Mouse (Mus musculus) hematopoietic stem cell, adult 5-6 weeks (primary cell): ENCODE measurements around the gene Pde1b. TPM values are rescaled to one million over a fixed set of nuclear protein-coding genes. Genes with fewer than 3 reads are reported as not detected.

Experiments
- ATAC-seq, 2 experiments: fragments of 125-278 bp in 1 of 2; replicated peaks in 1 of 2; 2 replicates each; pipeline ENCODE4 v1.8.0; 2016 to 2017; ENCODE audit warnings: inconsistent platforms in 2 of 2, mild to moderate bottlenecking in 2 of 2, moderate number of reproducible peaks in 2 of 2, low read depth in 1 of 2, moderate TSS enrichment in 1 of 2; ENCODE audit not compliant: low FRiP score in 2 of 2, poor library complexity in 2 of 2, severe bottlenecking in 2 of 2, insufficient read depth in 1 of 2, low TSS enrichment in 1 of 2
- total RNA-seq: library from RNA; stranded (forward); fragments of 172-1452, 232-1000 nt; gene quantifications from 2 replicates; pipeline ENCODE4 v1.2.3, GENCODE M21; 2017

Pde1b gene
- total RNA-seq, 1 experiment from 2014 or later = 5.8 TPM

DNA sequence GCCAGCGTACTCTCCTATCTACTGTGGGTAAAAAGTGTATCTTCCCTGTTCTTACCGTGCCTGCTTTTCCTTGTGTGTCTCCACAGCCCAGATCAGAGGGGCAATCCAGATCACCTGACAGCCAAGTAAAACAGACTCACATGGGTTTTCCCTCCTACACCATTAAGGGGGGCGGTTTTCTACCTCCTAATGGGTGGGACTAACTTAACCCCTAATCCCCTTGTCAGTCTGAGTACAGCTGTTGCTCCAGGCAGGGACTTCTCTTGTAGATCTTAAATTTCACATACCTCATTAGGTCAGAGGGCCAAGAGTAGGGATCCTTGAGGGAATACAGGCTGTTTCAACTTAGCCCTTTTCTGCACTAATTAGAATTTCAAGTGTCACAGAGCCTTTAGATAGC is 4.7 kb upstream of the Pde1b start:
- no peak for ATAC-seq

DNA sequence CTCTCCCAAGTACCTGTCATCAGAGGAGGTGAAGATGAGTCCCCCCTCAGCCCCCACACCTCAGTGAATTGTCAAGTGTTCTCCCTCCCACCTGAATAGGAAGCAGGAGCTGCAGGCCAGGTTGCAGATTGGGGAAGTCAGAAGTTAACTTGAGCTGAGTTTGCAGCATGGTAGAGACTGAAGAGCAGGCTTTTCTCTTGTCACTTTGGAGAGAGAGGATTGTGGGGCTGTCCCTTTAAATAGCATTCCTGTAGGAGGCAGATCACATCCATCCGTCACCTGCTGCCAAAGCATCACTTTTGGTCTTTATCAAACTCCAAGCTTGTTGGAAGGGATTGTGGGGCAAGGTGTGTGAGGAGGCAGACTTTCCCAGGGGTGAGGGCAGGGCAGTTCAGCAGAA is 2.1 kb upstream of the Pde1b start:
- no peak for ATAC-seq

DNA sequence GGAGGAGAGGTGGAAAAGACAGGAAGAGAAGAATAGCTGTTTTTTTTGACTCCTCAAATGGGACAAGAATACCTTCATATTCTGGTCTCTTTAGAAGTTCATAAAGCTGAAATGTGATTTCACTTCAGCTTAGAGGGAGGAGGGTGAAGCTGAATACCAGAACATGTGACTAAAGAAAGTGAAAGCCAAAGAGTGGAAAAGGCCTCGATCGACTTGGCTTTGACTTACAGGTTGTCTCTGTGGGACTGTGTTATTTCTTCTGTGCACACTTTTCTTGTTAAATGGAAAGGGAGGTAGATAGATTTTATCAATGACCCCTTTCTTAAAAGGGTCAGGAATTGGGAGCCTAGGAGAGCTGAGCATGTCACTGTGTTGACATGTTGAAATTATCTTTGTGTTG is 1.6 kb upstream of the Pde1b start:
- no peak for ATAC-seq

- peak in 1 of 2 experiments; percentile 3; a peak in 1 of 4 replicates for ATAC-seq
Measured at GRCm38 (mm10) chr15:103503251-103503600, 392 bp downstream of the Pde1b start.

DNA sequence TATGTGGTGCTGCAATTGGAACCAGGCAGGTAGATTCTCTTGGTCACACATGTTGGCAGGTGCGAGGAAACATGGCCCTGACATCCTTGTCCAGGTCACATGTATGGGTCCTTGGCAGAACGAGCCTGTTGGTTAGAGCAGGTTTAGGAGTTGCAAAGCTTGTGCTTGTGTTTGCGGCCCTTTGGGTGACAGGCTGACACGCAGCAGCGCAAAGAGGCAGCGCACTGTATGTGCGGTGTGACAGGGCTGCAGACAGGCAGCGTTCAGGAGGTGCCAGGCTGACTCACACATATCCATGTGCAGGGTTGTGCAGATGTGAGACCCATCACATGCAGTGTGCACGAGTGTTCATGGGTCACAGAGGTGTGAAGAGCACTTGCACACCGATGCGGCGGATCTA is 826 bp downstream of the Pde1b start:
- ATAC-seq = no peak

- no peak for ATAC-seq
Measured at GRCm38 (mm10) chr15:103509317-103509716, 6.5 kb downstream of the Pde1b start.

DNA sequence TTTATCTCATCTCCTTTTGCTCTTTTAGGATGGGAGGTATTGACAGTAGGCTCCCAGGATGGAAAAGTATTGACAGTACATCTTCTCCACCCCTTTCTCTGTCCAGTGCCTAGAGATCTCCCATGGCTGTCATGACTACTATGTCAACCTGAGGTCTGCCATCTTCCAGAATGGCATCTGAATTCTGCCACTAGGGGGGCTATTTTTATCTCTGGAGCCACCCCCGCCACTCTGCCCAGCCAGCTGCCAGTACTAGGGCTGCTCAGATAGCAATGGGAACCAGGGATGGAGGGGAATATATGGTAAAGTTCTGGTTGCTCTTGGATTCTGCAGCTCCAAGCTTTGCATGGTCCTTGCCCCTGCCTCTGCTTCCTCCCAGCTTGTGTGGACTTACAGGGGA is 8.8 kb downstream of the Pde1b start:
- ATAC-seq = no peak

- 0 out of 4 replicates have a peak, but pooled peaks have one; percentile 5 to 7 for ATAC-seq
Measured at GRCm38 (mm10) chr15:103513621-103514031, 10.8 kb downstream of the Pde1b start.

DNA sequence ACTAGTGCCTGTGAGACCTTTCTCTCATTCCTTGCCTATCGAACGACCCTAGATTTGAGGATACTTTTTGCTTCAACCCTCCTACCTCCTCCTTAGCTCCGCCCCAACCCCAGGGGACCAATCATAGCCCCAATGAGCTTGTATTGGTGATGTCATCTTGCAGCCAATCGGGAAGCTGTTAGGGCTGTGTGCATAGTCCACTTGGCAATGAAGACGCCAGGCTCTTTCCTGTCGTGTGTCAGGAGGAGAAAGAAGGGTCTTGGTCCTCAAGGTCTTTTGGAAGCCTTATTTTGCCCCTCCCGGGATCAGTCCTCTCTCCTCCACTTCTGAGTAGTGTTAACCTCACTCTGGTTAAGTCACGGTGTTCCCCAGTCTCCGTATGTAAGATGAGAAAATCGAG is 11.3 kb downstream of the Pde1b start:
- peak; percentile 91 to 92 for ATAC-seq

- no peak for ATAC-seq
Measured at GRCm38 (mm10) chr15:103514914-103515313, 12.1 kb downstream of the Pde1b start.

GRCm38 (mm10) chr15:103518600-103519385 is 16.0 kb downstream of the Pde1b start:
- ATAC-seq = no peak

GRCm38 (mm10) chr15:103519386-103520378 is 16.8 kb downstream of the Pde1b start:
- no peak for ATAC-seq

GRCm38 (mm10) chr15:103522458-103523099 is 19.7 kb downstream of the Pde1b start:
- no peak for ATAC-seq

GRCm38 (mm10) chr15:103523156-103523555 is 20.3 kb downstream of the Pde1b start:
- ATAC-seq = no peak

GRCm38 (mm10) chr15:103530372-103530771 is 27.5 kb downstream of the Pde1b start:
- peak; percentile 71 to 85 for ATAC-seq

DNA sequence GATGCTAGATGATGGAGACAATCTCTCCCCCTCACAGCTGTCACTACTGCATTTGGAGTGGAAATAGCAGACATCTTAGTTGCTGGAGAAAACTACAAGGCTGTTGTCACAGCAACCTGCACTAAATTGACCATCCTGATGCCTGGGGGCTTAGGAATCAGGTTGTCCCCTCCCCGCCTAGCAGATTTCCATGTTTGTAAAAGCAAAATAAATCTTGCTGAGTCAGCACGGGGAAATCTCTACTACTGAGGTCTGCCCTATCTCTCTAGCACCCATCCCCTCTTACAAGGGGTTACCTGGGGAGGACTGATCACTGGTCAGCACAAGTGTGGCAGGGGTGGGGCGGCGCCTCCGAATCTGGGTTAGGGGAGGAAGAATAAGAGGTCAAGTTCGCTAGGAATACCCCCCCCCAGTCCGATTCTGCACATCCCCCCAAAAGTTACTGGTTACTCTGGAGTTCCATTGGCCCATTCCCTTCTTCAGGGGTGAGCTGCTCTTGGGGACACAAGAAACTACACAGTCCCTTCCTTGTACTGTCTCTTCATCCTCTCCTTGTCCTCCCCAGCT is 31.3 kb downstream of the Pde1b start:
- no peak for ATAC-seq

DNA sequence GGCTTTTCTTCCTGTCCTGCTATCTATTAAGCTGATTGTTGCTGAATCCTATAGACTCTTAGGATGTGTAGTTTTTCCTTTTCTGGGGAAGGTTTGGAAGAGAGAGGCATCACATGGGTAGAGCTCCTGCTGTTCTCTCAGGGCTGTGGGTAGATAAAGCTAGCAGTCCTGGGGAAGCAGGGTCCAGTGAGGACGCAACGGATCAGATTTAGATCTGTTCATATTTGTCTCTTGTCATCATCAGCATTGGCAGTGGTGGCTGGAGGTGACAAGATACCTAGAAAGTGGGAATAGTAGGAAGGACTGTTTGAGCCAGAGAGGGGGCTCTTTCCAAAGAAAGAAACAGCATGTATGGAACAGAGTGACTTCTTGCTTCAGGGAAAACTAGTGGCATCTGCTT is 32.2 kb downstream of the Pde1b start:
- no peak for ATAC-seq
